ENCODE assay signal across 9 mouse cellular contexts in genomic region chr7:45935114-45935513, GRCm38 (mm10). TPM values are rescaled to one million over a fixed set of nuclear protein-coding genes. Genes with fewer than 3 reads are reported as not detected.
DNase-seq lines count a peak whose midpoint lies in the region; ATAC-seq and TF ChIP-seq lines count a peak whose summit lies in the region.
"Had no signal": no experiment of that assay in that cellular context is flagged by ENCODE, and none has a peak within 500 bp of the region (broad histone marks: within the 10 kb centered on the region; RNA-seq: fewer than 3 reads in every experiment).

No protein-coding gene starts in this region.

- no peak overlapping the region for H3K9ac ChIP-seq in heart, embryonic 11.5 days (ENCODE audit: low read depth, low read length)
- no peak overlapping the region for H3K9ac ChIP-seq in CH12.LX (ENCODE audit: insufficient read depth, low read depth)

- no peak for TF ChIP-seq EP300 in CH12.LX (IDR thresholded peaks at IDR 0.05; ENCODE audit: low read length)

- H3K4me2 ChIP-seq in heart, embryonic 11.5 days: no peak overlapping the region
- no peak overlapping the region; the same call in 1 of the 2 replicates for H3K4me2 ChIP-seq in CH12.LX (ENCODE audit: insufficient read depth, low read depth, poor library complexity, severe bottlenecking)

- no peaks in the 10 kb centered on the region for H3K4me1 ChIP-seq in heart, embryonic 11.5 days (ENCODE audit: control insufficient read depth, insufficient read depth, low read length)
- H3K4me1 ChIP-seq in CH12.LX (ENCODE audit: control insufficient read depth in 1 of 2, insufficient read depth in 2 of 2): peaks cover 0 to 4% of the 10 kb centered on the region in 2 experiments; a peak in 1 of 4 replicates

- 37% methylated on average over 7 of the region's 7 CpGs for WGBS in heart, embryonic 11.5 days (ENCODE audit: insufficient replicate concordance)

- H3K9me3 ChIP-seq in heart, embryonic 11.5 days (replicated peaks; ENCODE audit: control insufficient read depth, low read length): peaks cover 4% of the 10 kb centered on the region; the same call in 1 of the 2 replicates
- peaks cover 12% of the 10 kb centered on the region for H3K9me3 ChIP-seq in CH12.LX (replicated peaks; ENCODE audit: low read length)

- H3K36me3 ChIP-seq in heart, embryonic 11.5 days (ENCODE audit: control insufficient read depth, insufficient read depth, low read length): no peaks in the 10 kb centered on the region
- no peaks in the 10 kb centered on the region for H3K36me3 ChIP-seq in CH12.LX (replicated peaks in 1 of 2; ENCODE audit: control insufficient read depth in 1 of 2, insufficient read depth in 1 of 2, low read length in 1 of 2)

- dilution Hi-C loops in CH12.LX (cut with MboI; ENCODE audit: extremely low pct_ligation_motif_present, extremely low pct_unique_long_range_greater_than_20kb, low sequenced_read_pairs): no loop called here

- intact Hi-C loops in gastrocnemius, postnatal 14 days (cut with DNase I; ENCODE audit: low total_unique reads): no loop called here

- H3K79me2 ChIP-seq in CH12.LX (replicated peaks; ENCODE audit: control insufficient read depth, extremely low read depth, insufficient read depth, poor library complexity, severe bottlenecking): no peaks in the 10 kb centered on the region

- peak; percentile 19 to 74; a peak in 2 of 4 replicates for TF ChIP-seq CTCF in CH12.LX (conservative IDR thresholded peaks at IDR 0.05 in 1 of 2, IDR thresholded peaks at IDR 0.05 in 1 of 2; ENCODE audit: low read depth in 2 of 2, low read length in 2 of 2)

- H3K27me3 ChIP-seq in heart, embryonic 11.5 days (ENCODE audit: control insufficient read depth, insufficient read depth, low read length): 0 out of 2 replicates have a peak, but pooled peaks cover 3% of the 10 kb centered on the region
- H3K27me3 ChIP-seq in CH12.LX (replicated peaks): peaks cover 7% of the 10 kb centered on the region

- H3K4me3 ChIP-seq in heart, embryonic 11.5 days (ENCODE audit: low read depth, low read length): no peak overlapping the region
- no peak overlapping the region for H3K4me3 ChIP-seq in CH12.LX (replicated peaks in 1 of 3; ENCODE audit: low read depth in 2 of 3, low read length in 2 of 3, poor library complexity in 1 of 3)

- no peak overlapping the region for H3K27ac ChIP-seq in heart, embryonic 11.5 days (ENCODE audit: low read depth, low read length)
- no peak overlapping the region for H3K27ac ChIP-seq in CH12.LX (ENCODE audit: insufficient read depth, low read depth)
- H3K27ac ChIP-seq: macrophage had no signal

- no peak for ATAC-seq in heart, embryonic 11.5 days (replicated peaks; ENCODE audit: insufficient number of reproducible peaks, low FRiP score, low TSS enrichment)

- peak; percentile 69 for TF ChIP-seq RAD21 in CH12.LX (IDR thresholded peaks at IDR 0.05; ENCODE audit: low read depth, low read length)

- in situ Hi-C loops in CH12.LX (cut with MboI; ENCODE audit: low pct_ligation_motif_present, low pct_unique_long_range_greater_than_20kb, low sequenced_read_pairs): no loop called here

- no peak for TF ChIP-seq POLR2A in CH12.LX (IDR thresholded peaks at IDR 0.05; ENCODE audit: low read depth, low read length)

- peak; percentile 61 to 78 for DNase-seq in heart, adult 18-20 months
- DNase-seq in CH12.LX (ENCODE audit: extremely low read depth): peak; percentile 75
- DNase-seq in cerebellum, adult 9-10 months: peak; percentile 53
- DNase-seq in gastrocnemius, postnatal 14 days: peak; percentile 58
- DNase-seq in kidney, postnatal 10 days: peak; percentile 82
- DNase-seq in lung, postnatal 36 days: peak; percentile 84
- peak; percentile 62 to 70 for DNase-seq in spleen, postnatal 36 days (ENCODE audit: low spot score in 2 of 2)

TF ChIP-seq in CH12.LX, 34 proteins besides CTCF, POLR2A, EP300 and RAD21:
- TF ChIP-seq E2F4 (IDR thresholded peaks at IDR 0.05; ENCODE audit: insufficient replicate concordance, low read depth, low read length) (no peak), ZKSCAN1 (IDR thresholded peaks at IDR 0.05; ENCODE audit: borderline replicate concordance, low read depth, low read length) (no peak), SMC3 (IDR thresholded peaks at IDR 0.05; ENCODE audit: low read depth, low read length) (peak; percentile 67), RCOR1 (conservative IDR thresholded peaks at IDR 0.05; ENCODE audit: low read depth, low read length) (no peak), MAX (IDR thresholded peaks at IDR 0.05; ENCODE audit: low read length) (peak; percentile 44), MYC (IDR thresholded peaks at IDR 0.05; ENCODE audit: low read depth, low read length) (peak; percentile 84; the same call in 1 of the 2 replicates), CHD1 (IDR thresholded peaks at IDR 0.05; ENCODE audit: low read depth, low read length) (no peak)

RNA-seq across cellular contexts. Expression of gene Ccdc114, which starts 11.2 kb away (rescaled TPM):
- 1 to 10 TPM in 1 of 2 experiments, under 1 TPM in 1; 0.89 to 1.3 TPM for total RNA-seq in heart, adult 18-20 months (2021)
- 2.0 and 3.4 TPM in 2 replicates for polyA plus RNA-seq in heart, embryonic 11.5 days (2014; fragmentation: Nextera tagmentation; extraction: Ambion mirVana)
- total RNA-seq in CH12.LX (2012; rRNA removed) (not detected in 2 replicates), CH12.LX (2014; rRNA removed) (not detected in 2 replicates)
- polyA plus RNA-seq in CH12.LX (2012; ENCODE audit: insufficient read length, low read depth): 0.11 TPM in 1 of 2 replicates, not detected in the other
- total RNA-seq in gastrocnemius, postnatal 14 days (2021): under 1 TPM; 0.39 to 0.78 TPM

RNA-seq across cellular contexts. Expression of gene Emp3, which starts 13.9 kb away (rescaled TPM):
- 10 to 100 TPM; 19.1 to 25.0 TPM for total RNA-seq in heart, adult 18-20 months (2021)
- 62.4 and 65.3 TPM in 2 replicates for polyA plus RNA-seq in heart, embryonic 11.5 days (2014; fragmentation: Nextera tagmentation; extraction: Ambion mirVana)
- total RNA-seq in CH12.LX (2012; rRNA removed) (18.8 and 24.7 TPM in 2 replicates), CH12.LX (2014; rRNA removed) (49.7 and 56.6 TPM in 2 replicates)
- polyA plus RNA-seq in CH12.LX (2012; ENCODE audit: insufficient read length, low read depth): 125 and 135 TPM in 2 replicates
- 10 to 100 TPM; 21.5 to 31.1 TPM for total RNA-seq in gastrocnemius, postnatal 14 days (2021)

RNA-seq across cellular contexts. Expression of gene Tmem143, which starts 38.4 kb away (rescaled TPM):
- 100 to 1,000 TPM; 124 to 125 TPM for total RNA-seq in heart, adult 18-20 months (2021)
- 5.5 and 5.8 TPM in 2 replicates for polyA plus RNA-seq in heart, embryonic 11.5 days (2014; fragmentation: Nextera tagmentation; extraction: Ambion mirVana)
- 9.4 and 14.6 TPM in 2 replicates for total RNA-seq in CH12.LX (2012; rRNA removed)
- 12.8 and 14.2 TPM in 2 replicates for total RNA-seq in CH12.LX (2014; rRNA removed)
- 7.2 and 8.8 TPM in 2 replicates for polyA plus RNA-seq in CH12.LX (2012; ENCODE audit: insufficient read length, low read depth)
- 10 to 100 TPM; 49.2 to 61.0 TPM for total RNA-seq in gastrocnemius, postnatal 14 days (2021)

RNA-seq across cellular contexts. Expression of gene Syngr4, which starts 38.6 kb away (rescaled TPM):
- not detected for total RNA-seq in heart, adult 18-20 months (2021)
- polyA plus RNA-seq in heart, embryonic 11.5 days (2014; fragmentation: Nextera tagmentation; extraction: Ambion mirVana): 0.54 and 1.3 TPM in 2 replicates
- total RNA-seq in CH12.LX (2012; rRNA removed): not detected in 2 replicates
- total RNA-seq in CH12.LX (2014; rRNA removed): not detected in 2 replicates
- polyA plus RNA-seq in CH12.LX (2012; ENCODE audit: insufficient read length, low read depth): not detected in 2 replicates
- under 1 TPM in 1 of 2 experiments, not detected in 1; 0.24 TPM for total RNA-seq in gastrocnemius, postnatal 14 days (2021)
- polyA plus RNA-seq: macrophage had no signal

RNA-seq across cellular contexts. Expression of gene Grin2d, which starts 56.9 kb away (rescaled TPM):
- total RNA-seq in heart, adult 18-20 months (2021): 1 to 10 TPM; 1.4 to 1.5 TPM
- 0.11 TPM in 2 replicates for polyA plus RNA-seq in heart, embryonic 11.5 days (2014; fragmentation: Nextera tagmentation; extraction: Ambion mirVana)
- 0.04 TPM in 1 of 2 replicates, not detected in the other for total RNA-seq in CH12.LX (2012; rRNA removed)
- total RNA-seq in CH12.LX (2014; rRNA removed): not detected in 2 replicates
- polyA plus RNA-seq in CH12.LX (2012; ENCODE audit: insufficient read length, low read depth): 0.07 TPM in 1 of 2 replicates, not detected in the other
- total RNA-seq in gastrocnemius, postnatal 14 days (2021): under 1 TPM; 0.44 to 0.64 TPM
- polyA plus RNA-seq: macrophage had no signal
